Mouse (Mus musculus): Measurements from ENCODE around the gene Arhgap27.

The Arhgap27 gene

GRCm38 (mm10) chr11:103356938-103357670 lies 6.4 kb downstream of the Arhgap27 start:
- no peak for DNase-seq (ENCODE audit: low read depth, low spot score)

DNA sequence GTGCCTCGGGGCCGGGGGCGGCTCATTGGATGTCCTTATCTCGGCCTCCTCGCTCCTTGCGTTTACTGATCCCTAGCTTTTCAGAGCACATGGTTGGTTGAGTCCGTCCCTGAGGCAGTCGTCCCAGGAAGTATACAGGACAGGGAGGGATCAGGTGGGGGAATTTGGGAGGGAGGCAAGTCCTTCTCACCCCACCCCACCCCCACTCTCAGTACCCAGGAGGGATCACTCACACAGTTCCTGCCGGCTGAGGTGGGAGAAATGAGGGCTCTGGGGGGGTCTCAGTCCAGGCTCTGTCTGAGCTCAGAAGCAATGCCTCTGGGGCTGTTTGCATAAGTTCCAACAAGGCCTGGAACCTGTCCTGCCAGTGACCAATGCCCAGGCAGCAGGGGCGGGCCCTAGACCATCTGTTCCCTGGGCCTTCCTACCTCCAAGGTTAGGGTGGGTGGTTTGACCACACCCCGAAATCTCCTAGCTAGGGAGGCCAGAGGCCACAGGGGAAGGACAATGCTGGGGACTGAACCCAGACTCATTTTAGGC lies 7.4 kb downstream of the Arhgap27 start:
- DNase-seq (ENCODE audit: low read depth, low spot score): no peak

DNA sequence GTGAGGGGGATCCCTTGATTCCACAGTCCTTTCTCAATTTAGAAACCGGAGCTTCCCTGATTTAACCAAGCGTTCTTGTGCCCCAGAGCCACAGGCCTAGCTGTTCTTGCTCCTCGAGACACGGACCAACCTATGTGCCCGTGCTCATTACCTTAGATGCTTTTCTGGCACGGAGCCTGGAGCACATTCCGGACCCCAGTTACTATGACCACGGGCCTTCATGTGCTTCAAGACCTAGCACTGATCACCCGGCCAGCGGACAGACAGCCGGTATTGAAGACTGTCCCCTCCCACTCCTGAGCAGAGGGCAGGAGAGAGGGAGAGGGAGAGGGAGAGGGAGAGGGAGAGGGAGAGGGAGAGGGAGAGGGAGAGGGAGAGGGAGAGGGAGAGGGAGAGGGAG lies 8.2 kb downstream of the Arhgap27 start:
- DNase-seq (ENCODE audit: low read depth, low spot score): no peak

- no peak for DNase-seq (ENCODE audit: low read depth, low spot score)
Observed at GRCm38 (mm10) chr11:103354033-103354432, 9.5 kb downstream of the Arhgap27 start.

DNA sequence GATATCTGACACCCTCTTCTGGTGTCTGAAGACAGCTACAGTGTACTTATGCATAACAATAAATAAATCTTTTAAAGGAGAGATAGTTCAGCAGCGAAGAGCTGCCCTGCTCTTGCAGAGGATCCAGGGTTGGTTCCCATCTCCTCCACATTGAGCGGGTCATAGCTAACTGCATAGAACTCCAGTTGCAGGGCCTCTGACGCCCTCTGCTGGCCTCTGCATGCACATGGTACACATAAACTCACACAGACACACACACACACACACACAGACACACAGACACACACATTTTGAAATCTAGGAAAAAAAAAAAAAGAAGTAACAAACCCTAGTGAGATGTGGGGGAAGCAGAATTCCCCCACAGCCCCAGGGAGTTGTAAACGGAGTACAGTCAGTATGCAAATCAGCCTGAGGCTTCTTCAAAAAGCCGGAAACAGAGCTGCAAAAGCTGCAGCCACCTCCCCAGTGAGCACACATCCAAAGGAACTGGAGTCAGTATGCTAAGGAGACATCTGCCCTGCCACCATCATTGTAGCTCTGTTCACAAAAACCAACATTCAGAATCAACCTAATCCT lies 11.2 kb downstream of the Arhgap27 start:
- DNase-seq (ENCODE audit: low read depth, low spot score): no peak

GRCm38 (mm10) chr11:103350711-103351315 lies 12.7 kb downstream of the Arhgap27 start:
- no peak for DNase-seq (ENCODE audit: low read depth, low spot score)

- no peak for DNase-seq (ENCODE audit: low read depth, low spot score)
Observed at GRCm38 (mm10) chr11:103349699-103350098, 13.8 kb downstream of the Arhgap27 start.

DNA sequence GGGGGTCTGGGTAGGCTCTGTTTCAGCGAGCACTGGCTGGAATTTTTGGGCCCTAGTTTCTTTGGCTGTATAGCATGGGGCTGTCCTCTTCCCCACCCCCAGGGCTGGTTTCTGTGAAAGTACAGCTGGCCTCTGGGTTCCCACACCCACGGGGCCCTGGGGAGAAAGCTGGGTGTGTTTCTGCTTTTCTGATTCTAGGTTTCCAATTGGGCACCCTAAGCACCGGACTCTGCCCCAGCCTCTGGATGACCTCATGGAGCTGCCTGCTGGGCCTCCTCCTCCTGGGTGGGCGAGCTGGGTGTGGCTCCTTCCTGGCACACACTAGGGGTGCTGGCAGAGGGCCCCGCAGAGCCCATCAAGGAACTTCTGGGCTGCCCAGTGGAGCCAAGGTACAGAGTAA lies 16.8 kb downstream of the Arhgap27 start:
- no peak for DNase-seq (ENCODE audit: low read depth, low spot score)

- DNase-seq (ENCODE audit: low read depth, low spot score): no peak
Observed at GRCm38 (mm10) chr11:103346236-103346635, 17.3 kb downstream of the Arhgap27 start.

DNA sequence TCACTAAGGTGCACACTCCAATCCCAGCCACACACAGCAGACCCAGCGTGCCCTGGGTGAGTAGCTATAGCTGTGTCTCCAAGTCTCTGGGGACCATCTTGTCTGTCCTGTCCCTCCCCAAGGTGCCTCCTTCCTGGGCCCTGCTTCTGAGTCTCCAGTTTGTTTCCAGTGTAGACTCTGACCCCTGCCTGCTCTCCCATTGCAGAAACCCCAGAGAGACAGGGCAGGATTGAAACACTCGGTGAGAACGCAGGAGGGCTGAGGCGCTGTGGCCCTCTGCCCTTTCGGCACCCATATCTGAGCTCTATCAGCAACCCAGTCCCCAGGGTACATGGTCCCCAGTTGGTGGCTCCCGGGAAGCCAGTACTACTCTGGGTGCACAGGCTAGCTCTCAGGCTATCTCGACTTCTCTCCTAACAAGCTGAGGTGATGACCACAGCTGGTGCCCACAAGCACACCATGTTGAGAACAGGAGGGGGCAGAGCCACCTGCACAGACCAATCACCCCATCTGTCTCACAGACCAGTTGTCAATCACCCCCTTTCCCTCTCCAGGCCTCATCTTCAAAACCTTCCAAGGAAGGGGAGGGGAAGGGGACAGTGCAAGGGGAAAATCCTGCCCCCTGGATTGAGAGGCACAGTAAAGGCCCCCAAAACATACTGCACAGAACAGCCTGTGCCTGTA lies 17.9 kb downstream of the Arhgap27 start:
- no peak for DNase-seq (ENCODE audit: low read depth, low spot score)

- no peak for DNase-seq (ENCODE audit: low read depth, low spot score)
Observed at GRCm38 (mm10) chr11:103344494-103345332, 18.8 kb downstream of the Arhgap27 start.

GRCm38 (mm10) chr11:103343881-103344280 lies 19.6 kb downstream of the Arhgap27 start:
- DNase-seq (ENCODE audit: low read depth, low spot score): no peak

DNA sequence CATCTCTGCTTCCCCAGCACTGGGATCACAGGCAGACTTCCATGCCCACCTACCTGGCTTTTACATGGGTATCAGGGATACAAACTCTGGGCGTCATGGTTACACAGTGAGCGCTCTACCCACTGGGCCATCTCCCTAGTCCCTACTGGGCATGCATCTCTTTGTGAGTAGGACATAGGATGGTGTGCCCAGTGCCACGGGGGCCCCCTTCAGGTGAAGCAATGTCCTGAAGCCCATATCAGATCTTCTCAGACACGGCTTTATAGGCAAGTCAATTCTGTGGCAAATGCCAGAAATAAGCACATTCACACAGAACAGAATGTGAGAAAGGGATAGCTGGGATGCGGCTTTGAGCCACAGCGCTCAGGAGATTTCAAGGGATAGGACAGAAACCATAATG lies 20.4 kb downstream of the Arhgap27 start:
- no peak for DNase-seq (ENCODE audit: low read depth, low spot score)

- DNase-seq (ENCODE audit: low read depth, low spot score): no peak
Observed at GRCm38 (mm10) chr11:103340677-103341076, 22.8 kb downstream of the Arhgap27 start.

GRCm38 (mm10) chr11:103340130-103340529 lies 23.4 kb downstream of the Arhgap27 start:
- DNase-seq (ENCODE audit: low read depth, low spot score): no peak

- no peak for DNase-seq (ENCODE audit: low read depth, low spot score)
Observed at GRCm38 (mm10) chr11:103339414-103340119, 23.9 kb downstream of the Arhgap27 start.

- DNase-seq (ENCODE audit: low read depth, low spot score): no peak
Observed at GRCm38 (mm10) chr11:103338671-103339070, 24.8 kb downstream of the Arhgap27 start.

DNA sequence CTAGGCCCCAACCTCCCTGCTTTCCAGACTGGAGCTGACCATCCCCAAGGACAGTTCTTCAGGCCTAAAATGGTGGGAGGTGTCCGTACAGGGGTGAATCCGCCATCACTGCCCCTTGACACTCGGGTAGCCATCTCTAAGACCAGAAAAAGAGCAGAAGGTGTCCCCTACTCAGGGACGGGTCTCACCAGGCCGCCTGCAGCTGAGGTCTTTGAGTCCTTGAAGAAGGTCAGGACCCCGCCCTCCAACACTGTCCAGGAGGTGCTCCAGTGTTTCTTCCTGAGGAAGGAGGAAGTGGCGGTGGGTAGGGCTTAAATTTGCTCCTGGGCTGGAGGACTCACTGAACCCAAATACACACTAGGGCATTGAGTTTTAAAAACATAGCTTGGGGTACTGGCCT lies 25.4 kb downstream of the Arhgap27 start:
- no peak for DNase-seq (ENCODE audit: low read depth, low spot score)

DNA sequence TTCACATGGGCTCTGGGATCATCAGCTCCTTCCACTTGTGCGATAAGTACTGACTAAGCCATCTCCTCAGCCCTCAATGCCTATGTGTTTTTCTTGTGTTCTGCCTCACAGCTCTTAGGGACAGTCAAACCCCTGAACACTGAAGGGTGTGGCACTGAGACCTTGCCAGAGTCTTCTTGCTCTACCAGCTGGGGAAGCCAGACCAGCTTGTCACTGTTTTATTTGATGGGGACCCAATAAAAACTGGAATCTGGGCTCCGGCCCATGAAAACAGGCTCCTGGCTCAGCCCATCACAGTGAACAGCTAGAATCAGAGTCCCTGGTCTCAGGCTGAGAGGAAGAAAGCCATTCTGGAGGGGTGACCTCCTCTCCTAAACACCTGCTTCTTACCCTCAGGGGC lies 26.3 kb downstream of the Arhgap27 start:
- no peak for DNase-seq (ENCODE audit: low read depth, low spot score)

DNA sequence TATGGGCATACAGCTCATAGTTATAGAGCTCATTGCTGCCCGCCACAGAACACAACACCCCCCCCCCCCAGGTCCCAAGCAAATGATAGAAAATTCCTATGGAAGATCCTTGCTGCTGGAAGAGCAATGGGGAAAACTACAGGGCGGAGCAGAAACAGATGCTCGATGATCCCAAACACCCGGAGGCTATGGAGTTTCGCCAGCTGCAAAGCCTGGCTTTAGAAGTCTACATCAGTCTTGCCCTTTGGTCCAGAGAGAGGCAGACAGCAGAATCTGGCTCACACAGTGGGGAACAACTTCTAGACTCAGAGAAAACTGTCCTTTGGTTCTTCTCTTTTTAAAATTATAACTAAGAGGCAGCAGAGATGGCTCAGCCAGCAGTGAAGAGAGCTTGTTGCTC lies 27.9 kb downstream of the Arhgap27 start:
- no peak for DNase-seq (ENCODE audit: low read depth, low spot score)

DNA sequence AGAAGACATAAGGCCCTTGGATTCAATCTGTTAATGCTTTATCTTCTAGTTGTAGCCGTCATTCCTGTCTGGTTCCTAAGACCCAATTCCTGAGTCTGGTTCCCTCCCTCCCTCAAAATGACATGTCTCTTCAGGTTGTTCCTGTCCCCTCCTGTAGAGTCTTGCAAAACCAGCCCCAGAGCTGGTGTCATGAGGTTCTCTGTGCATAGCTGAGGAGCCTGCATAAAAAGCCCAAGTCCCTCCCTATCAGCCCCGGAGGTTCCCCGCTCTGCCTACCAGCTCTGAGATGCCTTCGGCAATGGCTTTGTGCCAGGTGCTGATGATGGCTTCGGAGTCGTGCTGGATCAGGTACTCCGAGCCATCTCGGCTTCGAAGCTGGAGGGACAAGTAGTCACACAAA lies 28.6 kb downstream of the Arhgap27 start:
- DNase-seq (ENCODE audit: low read depth, low spot score): no peak

Data from retina, postnatal 7 days (tissue).